Mouse (Mus musculus) splenic B cell, adult 2 months (primary cell): ENCODE data around the gene Chst3.

ENCODE experiments used
- DNase-seq: peaks from one replicate; pipeline ENCODE4 v3.0.0-alpha.2; 2011; ENCODE audit warnings: low read depth, low spot score
- H3K27me3 ChIP-seq: 2 replicates; pipeline ENCODE4 v1.6.1; 2012; ENCODE audit warnings: mild to moderate bottlenecking, low read length, moderate library complexity, mixed read lengths; ENCODE audit not compliant: control insufficient read depth, poor library complexity, insufficient read depth, severe bottlenecking
- H3K36me3 ChIP-seq: 2 replicates; pipeline ENCODE4 v1.6.1; 2012; ENCODE audit warnings: mild to moderate bottlenecking, low read length, moderate library complexity, mixed read lengths; ENCODE audit not compliant: control insufficient read depth, poor library complexity, insufficient read depth, severe bottlenecking

Gene Chst3

DNA sequence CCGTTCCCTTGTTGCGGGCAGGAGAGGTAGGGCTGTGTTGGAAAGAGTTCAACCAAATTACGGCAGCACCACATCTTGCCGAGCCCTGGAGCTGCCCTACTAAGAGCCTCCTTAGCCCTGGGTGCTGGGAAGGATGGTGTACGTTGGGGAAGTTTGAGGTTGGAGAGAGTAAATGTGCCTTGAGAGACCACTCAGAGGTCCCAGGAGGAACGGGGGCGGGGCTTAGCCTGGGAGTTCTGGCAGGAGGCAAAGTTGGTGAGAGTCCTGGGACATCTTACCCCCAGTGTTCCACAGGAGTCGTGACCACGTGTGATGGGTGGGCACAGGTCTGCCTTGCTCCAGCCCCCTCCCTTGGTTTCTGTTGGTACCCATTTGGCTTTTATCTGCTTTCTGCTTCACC is 84.9 kb downstream of the Chst3 start:
- Histone ChIP-seq H3K36me3 (no peaks in the 10 kb centered on the region), H3K27me3 (no peaks in the 10 kb centered on the region)
- DNase-seq, result no peak

DNA sequence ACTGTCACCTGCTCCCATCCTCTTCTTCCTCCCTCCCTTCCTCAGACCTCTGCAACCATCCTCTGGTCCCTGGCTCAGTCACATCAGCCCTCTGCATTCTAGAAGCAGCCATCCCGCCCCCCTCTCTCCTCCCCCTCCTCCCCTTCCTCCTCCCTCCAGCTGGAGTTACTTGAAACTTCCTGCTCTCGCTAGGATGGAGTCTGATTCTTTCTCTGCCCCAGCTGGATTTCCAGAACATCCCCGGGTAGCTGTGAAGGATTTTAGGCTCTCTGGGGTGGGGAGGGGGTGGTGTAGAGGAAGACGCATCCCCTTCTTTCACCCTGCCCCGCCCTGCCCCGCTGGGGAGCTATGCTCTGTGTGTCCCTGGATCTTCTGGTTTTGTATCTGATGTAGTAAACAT is 85.6 kb downstream of the Chst3 start:
- no peak for DNase-seq
- Histone ChIP-seq H3K27me3 (no peaks in the 10 kb centered on the region), H3K36me3 (no peaks in the 10 kb centered on the region)
